Comparison of ENCODE assay signal across 8 mouse cellular contexts in genomic region chr11:52447242-52447641, GRCm38 (mm10). TPM values are rescaled to one million over a fixed set of nuclear protein-coding genes. Genes with fewer than 3 reads are reported as not detected.
A peak's percentile ranks its signal among the peaks of the same experiment; 100 is the strongest.
DNase-seq lines count a peak whose midpoint lies in the region; ATAC-seq and TF ChIP-seq lines count a peak whose summit lies in the region.

No protein-coding gene starts in this region.

- H3K9ac ChIP-seq in liver, adult 2 months (ENCODE audit: low read depth, low read length), result no peak overlapping the region
- no peak overlapping the region for H3K9ac ChIP-seq in liver, embryonic 12.5 days

- no peak overlapping the region for H3K27ac ChIP-seq in liver, adult 2 months (replicated peaks; ENCODE audit: insufficient read depth, low read depth, low read length)
- H3K27ac ChIP-seq in liver, embryonic 12.5 days, result no peak overlapping the region

- H3K4me3 ChIP-seq in liver, adult 2 months (ENCODE audit: insufficient read depth, low read depth, low read length), result no peak overlapping the region
- H3K4me3 ChIP-seq in liver, embryonic 12.5 days, result no peak overlapping the region

- H3K4me2 ChIP-seq in liver, embryonic 12.5 days, result no peak overlapping the region

- ATAC-seq in liver, embryonic 12.5 days, result no peak

- no peaks in the 10 kb centered on the region for H3K27me3 ChIP-seq in liver, adult 2 months (ENCODE audit: control insufficient read depth, insufficient read depth, low read length)
- H3K27me3 ChIP-seq in liver, embryonic 12.5 days (replicated peaks), result no peaks in the 10 kb centered on the region

- 17% methylated on average over 4 of the region's 4 CpGs for WGBS in liver, adult 2 months
- 58% methylated on average over 4 of the region's 4 CpGs for WGBS in liver, embryonic 12.5 days (ENCODE audit: insufficient replicate concordance)

- H3K9me3 ChIP-seq in liver, embryonic 12.5 days (replicated peaks), result no peaks in the 10 kb centered on the region

- H3K4me1 ChIP-seq in liver, adult 2 months (ENCODE audit: control insufficient read depth, insufficient read depth, low read length), result no peaks in the 10 kb centered on the region
- no peaks in the 10 kb centered on the region for H3K4me1 ChIP-seq in liver, embryonic 12.5 days

- TF ChIP-seq POLR2A in liver, adult 2 months (IDR thresholded peaks at IDR 0.05; ENCODE audit: extremely low read depth, insufficient read depth, low read length), result no peak

- no peaks in the 10 kb centered on the region for H3K79me2 ChIP-seq in liver, adult 2 months (ENCODE audit: control insufficient read depth, insufficient read depth, low read length)

- no peaks in the 10 kb centered on the region for H3K36me3 ChIP-seq in liver, adult 2 months (ENCODE audit: control insufficient read depth, insufficient read depth, low read length)
- H3K36me3 ChIP-seq in liver, embryonic 12.5 days, result no peaks in the 10 kb centered on the region

- peak; percentile 33 for DNase-seq in liver, adult 2 months (ENCODE audit: extremely low read depth, low read depth, low spot score)
- peak; percentile 36 for DNase-seq in brain, embryonic 18.5 days (ENCODE audit: low read depth, low spot score)
- peak; percentile 82 for DNase-seq in gastrocnemius, postnatal 25 days
- DNase-seq in kidney, postnatal 10 days, result peak; percentile 76
- DNase-seq in ovary, postnatal 36 days (ENCODE audit: low spot score), result peak; percentile 84
- DNase-seq in right cerebral cortex, adult 2 months (ENCODE audit: low spot score in 2 of 2), result no peak
- DNase-seq in natural killer cell, adult 2 months (ENCODE audit: low spot score in 2 of 2), result no peak

- TF ChIP-seq CTCF in liver, adult 2 months (IDR thresholded peaks at IDR 0.05; ENCODE audit: low read depth, low read length), result no peak

RNA-seq across cellular contexts. Expression of gene 9530068E07Rik, which starts 51.0 kb away (rescaled TPM):
- total RNA-seq in liver, adult 2 months (2014; rRNA removed), result 110 and 121 TPM in 2 replicates
- polyA plus RNA-seq in liver, adult 2 months (2012; rRNA removed), result 111 and 123 TPM in 2 replicates
- polyA plus RNA-seq in liver, embryonic 12.5 days (2016; fragmentation: Nextera tagmentation; extraction: Ambion mirVana), result 72.5 and 76.4 TPM in 2 replicates
- 10 to 100 TPM; 42.4 to 47.6 TPM for total RNA-seq in gastrocnemius, postnatal 25 days (2021)

Comparison
In these comparisons a context has a peak if more than half of its experiments do, and no peak if none do; other contexts are left out.
1. DNase-seq: peak in liver, adult 2 months (single experiment), brain, embryonic 18.5 days (single experiment), gastrocnemius, postnatal 25 days (single experiment), kidney, postnatal 10 days (single experiment) and ovary, postnatal 36 days (single experiment); none in right cerebral cortex, adult 2 months (0 of 2) and natural killer cell, adult 2 months (0 of 2).